Mouse (Mus musculus) ES-Bruce4 (cell line): ENCODE data around the gene Slc4a7.

Source experiments
- CTCF ChIP-seq: IDR thresholded peaks from one replicate; pipeline ENCODE4 v1.8.1; 2011; ENCODE audit warnings: low read depth, low read length
- EP300 ChIP-seq: IDR thresholded peaks from 2 replicates; pipeline ENCODE4 v1.6.1; 2011; ENCODE audit warnings: low read depth, low read length; ENCODE audit not compliant: insufficient read depth
- POLR2A ChIP-seq: IDR thresholded peaks from one replicate; pipeline ENCODE4 v1.8.1; 2011; ENCODE audit warnings: low read length; ENCODE audit not compliant: insufficient read depth

GRCm38 (mm10) chr14:14786979-14787378, 84.9 kb downstream of the Slc4a7 start:
- TF ChIP-seq POLR2A = no peak
- no peak for TF ChIP-seq CTCF
- TF ChIP-seq EP300 = no peak
